Mouse (Mus musculus) gastrocnemius, postnatal 4 days (tissue): Measurements from ENCODE around the gene Dnajc4. TPM values are rescaled to one million over a fixed set of nuclear protein-coding genes. Genes with fewer than 3 reads are reported as not detected.

ENCODE experiments used
- DNase-seq, 2 experiments: peaks; one replicate each; pipeline ENCODE4 v3.0.0; 2021 to 2022; ENCODE audit warnings: low spot score in 2 of 2, mixed read lengths in 2 of 2
- total RNA-seq, 2 experiments: library from RNA; stranded (reverse); gene quantifications; 2 replicates each; pipeline ENCODE4 v1.2.3; 2021

Gene Dnajc4
- total RNA-seq, 2 experiments from 2014 or later, result 32.3 to 34.2 TPM

DNA sequence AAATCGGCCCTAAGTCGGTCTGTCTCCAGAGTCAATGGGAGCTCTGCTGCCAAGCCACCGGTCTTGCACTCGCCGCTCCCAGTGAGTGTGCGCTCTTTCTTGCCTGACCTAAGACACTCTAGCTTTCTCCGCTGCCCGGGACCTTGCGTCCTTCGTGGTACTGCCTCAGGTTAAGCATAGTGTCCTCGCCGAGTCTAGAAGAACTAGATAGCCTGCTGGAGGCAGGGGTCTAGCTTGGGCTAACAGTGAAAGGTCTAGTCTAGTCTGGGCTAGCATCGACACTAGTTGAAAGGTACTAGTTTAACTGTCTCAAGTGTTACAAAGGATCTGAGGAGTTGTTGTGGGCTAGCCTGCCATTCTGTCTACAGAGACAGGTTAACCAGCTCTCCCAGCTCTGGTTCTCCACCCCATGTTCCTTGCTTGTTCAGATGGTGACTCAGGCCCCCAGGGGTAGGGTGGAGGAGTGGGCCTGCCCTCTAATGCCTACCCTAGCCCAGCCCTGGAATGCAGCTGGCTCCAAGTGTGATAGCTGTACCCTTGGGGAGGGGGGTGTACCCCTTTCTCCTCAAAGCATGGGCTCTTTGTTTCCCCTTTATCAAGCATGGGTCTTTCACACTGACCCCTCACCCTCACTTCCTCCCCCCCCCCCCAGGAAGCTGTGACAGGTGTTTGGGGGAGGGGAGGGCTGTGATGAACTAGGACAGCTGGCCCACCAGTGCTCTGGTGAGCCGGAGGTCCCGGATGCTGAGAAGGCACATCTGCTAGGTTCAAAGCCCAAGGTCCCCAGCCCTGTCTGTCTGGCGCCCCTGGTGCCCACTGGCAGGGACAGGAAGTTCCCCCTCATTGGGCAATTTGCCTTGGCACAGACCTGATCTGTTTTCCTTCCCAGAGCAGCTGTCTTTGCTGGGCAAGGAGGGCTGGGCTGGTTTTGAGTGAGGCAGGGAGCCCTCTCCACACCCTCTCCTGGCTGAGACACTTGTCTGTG is 16.5 kb downstream of the Dnajc4 start, which contains the start of gene Plcb3:
TSS of gene Plcb3 (minus strand) at position 934 of the 985 bp plus-strand sequence.
- peak in 1 of 2 experiments; percentile 80 for DNase-seq

DNA sequence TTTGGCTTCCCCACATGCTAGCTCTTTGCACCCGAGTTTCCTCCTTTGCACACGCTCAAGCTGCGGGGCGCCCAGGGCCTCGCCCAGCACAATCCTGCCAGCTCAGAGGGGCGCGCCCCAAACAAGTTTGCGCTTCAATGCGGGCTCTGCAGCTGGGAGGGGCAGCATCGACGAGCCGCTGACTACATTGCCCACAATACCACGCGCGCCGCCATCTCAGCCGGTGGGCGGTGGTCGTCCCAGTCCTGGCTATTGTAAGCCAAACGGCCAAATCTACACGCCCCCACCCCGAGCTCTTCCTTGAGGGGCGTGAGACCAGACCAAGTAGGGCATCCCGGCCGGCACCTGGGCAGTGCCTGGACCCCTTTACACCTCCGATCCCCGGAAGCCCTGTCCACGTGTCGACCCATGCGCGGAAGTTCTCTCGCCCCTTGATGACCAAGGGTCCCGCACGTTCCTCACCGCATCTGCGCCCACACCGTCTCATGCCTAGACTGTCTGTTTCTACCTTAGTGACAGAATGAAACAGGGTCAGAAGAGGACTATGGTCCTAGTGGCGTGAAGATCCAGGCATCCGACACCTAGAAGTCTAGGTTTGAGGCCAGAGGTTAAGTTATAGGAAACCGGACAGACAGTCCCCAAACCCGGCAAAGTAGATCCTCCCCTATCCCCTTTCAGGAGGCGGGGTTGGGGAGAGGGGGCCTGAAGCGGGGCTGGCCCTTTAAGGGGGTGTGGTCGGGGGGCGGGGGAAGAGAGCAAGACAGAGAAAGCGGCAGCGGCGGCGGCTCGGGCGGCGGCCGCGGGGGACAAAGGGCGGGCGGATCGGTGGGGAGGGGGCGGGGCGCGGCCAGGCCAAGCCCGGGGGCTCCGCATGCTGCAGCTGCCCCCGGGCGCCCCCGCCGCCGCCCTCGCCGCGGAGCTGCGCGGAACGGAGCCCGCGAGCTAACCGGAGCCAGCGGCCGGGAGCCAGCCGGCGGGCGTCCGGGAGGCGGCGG is 17.9 kb downstream of the Dnajc4 start, which contains the start of gene Ppp1r14b:
TSS of gene Ppp1r14b (plus strand) at position 758 of the 995 bp plus-strand sequence.
- DNase-seq, result peak; percentile 80 to 89

DNA sequence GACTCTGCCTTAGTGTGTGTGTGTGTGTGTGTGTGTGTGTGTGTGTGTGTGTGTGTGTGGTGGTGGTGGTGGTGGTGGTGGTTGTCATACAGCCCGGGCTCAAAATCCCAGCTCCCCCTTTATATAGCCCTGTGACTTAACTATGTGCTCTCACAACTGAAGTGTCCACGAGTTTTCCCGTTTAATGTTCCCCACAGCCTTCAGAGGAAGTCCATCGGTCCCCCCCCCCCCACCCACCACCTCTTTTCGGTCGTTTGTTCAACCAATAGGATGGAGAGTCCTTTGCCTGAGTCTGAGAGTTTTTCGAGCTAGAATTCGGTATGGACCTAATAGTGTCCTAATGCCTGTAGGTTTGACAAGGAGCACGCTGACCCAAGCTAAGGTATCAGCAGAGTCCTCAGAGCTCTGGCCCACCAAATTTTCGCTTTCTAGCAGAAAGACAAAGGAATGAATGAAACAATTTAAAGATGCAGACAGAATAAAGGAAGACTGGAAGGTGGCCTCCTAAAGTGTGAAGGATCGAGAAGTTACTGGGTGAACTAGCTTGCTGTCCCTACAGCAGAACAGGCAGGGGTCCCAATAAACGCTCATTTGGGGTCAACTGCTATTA is 18.7 kb downstream of the Dnajc4 start:
- no peak for DNase-seq

DNA sequence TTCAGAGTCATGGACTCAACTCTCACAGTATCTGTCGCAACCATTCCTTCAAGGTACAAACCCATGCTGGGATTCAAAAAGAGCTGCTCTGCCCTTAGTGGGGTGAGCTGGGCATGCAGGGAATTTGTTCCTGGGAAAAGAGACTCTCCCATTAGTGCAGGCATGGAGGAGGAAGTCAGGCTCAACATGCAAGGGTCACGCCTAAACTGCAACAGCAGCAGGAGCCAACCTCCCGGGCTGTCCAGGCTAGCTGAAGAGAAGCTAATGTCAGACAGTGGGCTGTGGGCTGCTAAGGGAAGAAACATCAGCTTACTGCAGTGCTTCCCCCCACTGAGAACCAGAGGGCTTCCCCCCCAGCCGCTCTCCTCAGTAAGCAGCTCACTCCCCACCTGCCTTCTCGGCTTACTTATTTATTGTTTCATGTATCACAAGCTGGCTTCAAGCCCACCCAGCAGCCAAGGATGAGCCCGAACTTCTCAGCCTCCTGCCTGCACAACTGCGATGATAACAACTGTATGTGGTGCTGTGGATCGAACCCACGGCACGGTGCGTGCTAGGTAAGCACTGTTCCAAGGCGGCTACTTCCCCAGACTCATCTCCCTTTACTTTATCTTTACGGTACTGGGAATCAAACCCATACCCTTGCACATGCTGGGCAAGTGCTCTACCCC is 20.0 kb downstream of the Dnajc4 start:
- no peak for DNase-seq

DNA sequence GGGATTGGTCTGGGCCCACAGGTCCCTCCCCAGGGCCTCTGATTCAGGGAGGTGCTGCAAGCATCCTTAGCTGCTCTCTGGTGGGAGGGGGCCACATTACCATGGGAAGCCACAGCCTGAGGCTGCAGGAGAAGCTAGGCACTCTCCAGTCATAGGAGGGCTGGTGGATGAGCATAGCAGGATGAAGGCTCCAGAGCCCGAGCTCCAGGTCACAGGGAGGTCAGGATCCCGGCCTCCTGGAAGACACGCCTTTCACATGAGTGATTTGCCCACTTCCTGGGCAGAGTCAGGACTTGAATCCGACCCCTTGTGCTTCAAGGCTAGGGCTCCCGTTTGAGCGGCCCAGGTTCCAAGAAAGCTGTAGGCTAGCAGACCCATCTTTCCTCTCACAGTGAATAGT is 20.7 kb downstream of the Dnajc4 start:
- no peak for DNase-seq

DNA sequence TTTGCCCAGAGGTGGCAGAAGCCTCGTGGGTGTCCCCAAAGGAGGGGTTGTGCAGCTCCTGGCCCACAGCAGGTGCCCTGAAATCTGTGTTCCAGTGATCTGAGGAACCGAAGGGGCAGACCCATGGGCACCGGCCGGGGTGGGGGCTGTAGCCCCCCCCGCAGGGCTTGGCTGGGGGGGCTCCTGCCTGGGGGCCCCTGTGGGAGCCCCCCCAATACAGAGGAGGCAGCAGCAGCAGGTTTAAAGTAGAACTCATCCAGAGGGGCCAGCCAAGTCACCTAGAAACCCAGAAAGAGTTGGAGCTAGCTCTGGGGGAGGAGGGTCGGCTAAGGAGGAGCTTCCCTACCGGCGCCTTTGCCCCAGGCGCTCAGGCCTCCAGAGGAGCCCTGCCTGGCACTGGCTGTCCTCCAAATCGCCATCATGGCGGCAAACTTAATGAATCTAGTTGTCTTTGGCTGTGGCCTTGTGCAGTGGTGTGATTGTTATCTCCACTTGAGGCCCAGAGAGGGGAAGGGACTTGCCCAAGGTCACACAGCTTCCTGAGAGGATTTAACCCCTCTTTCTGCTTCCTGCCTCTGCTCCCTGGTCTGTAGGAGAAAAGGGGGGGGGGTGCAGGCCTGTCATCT is 21.8 kb downstream of the Dnajc4 start:
- no peak for DNase-seq

DNA sequence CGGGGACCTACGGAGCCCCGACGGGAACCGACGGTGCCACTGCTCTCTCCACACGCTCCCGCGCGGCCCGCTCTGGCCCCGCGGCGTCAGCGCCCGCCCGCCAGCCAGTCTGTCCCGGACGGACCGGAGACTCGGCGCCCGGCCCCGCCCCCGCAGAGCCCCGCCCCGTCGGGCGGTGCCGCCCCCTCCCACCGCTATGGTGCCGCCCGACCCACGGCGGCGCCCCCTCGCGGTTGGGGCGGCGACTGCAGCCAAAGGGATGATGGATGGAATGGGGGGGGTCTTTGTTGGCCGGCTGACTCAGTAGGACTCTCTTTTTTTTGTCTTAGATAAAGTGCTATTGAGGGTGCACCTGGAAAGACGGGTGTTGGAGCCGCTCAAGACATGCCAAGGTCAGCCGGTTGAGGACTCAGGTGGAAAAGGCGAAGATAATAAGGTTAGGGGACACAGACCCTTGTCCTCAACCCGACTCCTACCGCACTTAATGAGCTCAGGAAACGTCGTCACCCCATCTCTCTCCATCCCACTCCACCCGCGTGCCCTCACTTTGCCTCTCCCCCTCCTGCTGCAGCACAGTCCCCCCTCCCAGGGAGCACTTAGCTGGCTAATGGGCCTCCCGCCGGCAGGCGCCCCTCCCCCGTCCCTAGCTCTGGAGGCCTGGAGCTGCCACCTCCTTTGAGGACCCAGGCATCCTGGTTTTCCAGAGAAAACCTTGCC is 22.5 kb downstream of the Dnajc4 start:
- peak; percentile 68 to 75 for DNase-seq

DNA sequence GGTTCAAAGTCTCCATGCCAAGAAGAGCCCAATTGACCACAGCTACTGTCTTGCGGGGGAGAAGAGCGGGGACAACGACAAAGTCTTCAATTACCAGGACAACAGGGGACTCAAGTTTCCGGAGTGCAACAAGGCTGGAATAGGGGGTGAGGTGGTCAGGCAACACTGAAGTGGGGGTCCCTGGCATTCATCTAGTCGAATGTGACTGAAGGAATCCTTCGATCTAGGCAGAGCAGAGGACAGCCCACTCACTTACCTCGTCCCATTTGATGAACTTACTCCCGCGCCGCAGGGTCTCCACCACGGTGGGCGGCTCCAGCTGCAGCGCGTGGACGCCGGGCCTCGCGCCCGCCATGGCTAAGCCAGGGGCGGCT is 23.1 kb downstream of the Dnajc4 start:
- no peak for DNase-seq

DNA sequence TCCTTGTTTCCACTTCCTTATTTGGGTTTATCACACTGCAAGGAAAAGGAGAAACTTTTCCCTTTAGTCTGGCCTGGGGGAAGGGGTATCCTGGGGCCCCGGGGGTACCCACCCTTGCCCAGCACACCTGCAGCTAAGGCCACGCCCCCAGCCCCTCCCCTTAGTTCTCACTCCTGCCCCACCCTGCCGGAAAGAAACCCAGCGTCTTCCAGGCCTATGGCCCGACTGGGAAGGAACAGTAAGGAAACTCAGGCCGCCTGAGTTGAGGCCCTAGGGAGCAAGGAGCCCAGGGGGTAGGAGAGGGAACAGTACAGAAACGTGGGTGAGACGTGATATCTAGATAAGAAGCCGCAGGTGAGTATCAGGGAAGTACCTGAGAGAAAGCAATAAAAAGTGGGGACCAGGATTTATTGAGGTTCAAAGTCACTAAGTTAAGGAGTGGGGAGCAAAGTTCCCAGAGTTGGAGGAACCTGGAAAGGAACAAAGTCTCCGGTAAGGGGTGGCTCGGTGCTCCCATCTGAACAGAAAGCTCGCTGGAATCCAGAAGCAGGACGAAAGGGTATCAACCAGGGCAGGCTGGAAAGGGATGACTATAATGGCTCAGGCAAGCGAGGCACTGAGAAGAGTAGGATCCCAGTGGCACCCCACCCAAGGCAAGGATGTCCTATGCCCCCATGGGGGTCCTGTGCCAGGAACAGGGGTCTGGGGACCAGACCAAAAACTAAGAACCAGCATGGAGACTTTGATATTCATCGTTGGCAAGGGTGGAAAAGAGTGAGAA is 23.7 kb downstream of the Dnajc4 start:
- no peak for DNase-seq

DNA sequence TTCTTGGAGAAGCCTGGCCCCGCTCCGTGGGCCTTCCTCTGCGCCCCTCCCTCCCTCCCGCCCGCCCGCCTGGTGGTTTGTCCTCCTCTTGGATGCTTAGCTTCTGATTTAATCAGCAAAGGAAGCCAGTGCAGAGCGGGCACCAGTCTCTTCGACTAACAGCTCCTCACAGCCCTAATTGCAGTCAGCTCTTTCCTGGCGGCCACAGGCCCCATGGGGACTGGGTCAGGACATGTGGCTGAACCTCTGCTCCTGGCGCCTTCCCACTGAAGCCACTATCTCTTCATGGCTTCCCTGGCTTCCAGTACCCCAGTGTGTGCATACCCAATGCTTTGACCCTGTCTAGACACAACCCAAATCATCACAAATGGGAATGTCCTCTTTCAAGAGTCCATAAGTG is 35.9 kb downstream of the Dnajc4 start:
- DNase-seq, result no peak

DNA sequence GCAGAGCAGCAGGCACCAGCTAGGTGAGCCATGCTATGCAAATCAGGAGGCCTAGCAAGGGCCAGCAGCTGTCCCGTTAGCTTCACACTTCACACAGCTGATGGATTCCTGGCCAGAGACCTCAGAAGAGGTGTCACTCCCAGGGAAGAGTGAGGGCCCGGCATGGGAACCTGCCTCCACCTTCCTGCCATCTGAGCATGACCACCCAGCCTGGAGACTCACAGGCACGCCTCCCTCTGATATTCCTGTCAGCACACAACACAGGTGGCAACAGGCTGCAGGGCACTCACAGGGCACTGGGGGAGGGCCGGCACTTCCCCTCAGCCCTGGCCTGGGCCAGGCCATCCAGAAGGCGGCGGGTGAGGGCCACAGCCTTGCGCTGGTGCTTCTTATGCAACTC is 36.9 kb downstream of the Dnajc4 start:
- no peak for DNase-seq

DNA sequence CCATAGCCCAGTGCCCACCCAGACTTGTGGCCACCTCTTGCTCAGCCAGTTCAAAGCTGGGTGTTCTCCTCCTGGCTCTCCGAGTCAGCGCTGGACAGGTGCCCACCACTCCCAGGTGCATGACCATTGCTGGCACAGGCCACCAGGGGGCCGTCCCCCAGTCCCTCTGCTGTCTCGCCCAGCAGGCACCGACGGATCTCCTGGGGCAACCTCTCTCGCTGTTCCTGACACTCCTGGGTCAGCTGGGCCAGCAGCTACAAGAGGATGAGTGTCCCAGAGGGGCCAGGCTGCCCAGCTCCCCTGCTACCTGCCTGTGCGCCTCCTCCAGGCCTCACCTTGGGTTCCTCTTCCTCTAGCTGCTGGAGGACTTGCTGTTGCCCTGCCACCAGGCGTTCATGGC is 38.3 kb downstream of the Dnajc4 start:
- DNase-seq, result no peak

DNA sequence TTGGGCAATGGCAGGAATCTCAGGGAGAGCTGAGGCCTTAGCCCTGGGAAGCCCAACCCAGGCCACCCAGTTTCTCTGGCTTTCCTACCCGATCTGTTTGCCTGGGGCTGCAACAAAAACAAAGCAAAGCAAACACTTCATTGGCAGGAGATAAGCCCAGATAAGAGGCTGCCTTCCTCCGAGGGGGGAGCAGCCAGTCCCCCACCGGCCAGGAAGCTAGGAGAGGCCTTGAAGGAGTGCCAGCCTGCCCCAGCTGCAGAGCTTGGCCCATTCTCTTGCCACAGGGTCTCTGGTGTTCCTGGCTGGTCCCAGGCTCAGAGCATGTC is 39.7 kb downstream of the Dnajc4 start:
- no peak for DNase-seq

DNA sequence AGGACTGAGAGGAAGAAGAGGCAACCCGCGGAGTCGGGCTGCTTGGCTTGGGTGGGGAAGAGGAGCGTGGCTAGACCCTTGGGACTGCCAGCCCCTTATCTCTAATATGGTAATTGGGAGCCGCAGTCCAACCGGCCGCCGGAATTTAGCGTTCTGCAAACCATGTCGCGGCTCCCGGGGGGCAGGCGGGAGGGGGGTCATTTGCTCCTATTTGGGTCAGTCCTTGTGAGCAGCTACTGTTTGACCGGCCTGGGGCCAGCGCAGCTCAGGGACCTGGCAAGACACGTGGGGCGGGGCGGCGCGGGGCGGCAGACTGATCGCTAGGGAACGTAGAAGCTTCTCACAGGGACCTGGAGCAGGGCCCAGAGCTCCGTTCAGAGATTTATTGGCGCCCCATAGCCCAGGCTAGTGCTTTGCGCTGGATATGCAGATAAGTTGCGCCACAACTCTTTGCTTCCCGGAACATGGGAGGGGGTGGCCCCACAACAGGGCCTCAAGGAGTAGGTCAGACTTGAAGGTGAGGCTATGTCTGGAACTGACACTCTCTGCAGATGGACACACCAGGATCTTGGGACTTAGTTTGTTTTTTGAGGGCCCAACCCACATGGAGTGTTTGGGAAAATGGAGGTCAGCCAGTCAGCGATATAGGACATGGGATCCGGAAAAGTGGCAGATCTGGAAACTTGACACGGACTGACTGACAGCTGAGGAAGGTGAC is 40.2 kb downstream of the Dnajc4 start:
- peak; percentile 66 to 77 for DNase-seq

DNA sequence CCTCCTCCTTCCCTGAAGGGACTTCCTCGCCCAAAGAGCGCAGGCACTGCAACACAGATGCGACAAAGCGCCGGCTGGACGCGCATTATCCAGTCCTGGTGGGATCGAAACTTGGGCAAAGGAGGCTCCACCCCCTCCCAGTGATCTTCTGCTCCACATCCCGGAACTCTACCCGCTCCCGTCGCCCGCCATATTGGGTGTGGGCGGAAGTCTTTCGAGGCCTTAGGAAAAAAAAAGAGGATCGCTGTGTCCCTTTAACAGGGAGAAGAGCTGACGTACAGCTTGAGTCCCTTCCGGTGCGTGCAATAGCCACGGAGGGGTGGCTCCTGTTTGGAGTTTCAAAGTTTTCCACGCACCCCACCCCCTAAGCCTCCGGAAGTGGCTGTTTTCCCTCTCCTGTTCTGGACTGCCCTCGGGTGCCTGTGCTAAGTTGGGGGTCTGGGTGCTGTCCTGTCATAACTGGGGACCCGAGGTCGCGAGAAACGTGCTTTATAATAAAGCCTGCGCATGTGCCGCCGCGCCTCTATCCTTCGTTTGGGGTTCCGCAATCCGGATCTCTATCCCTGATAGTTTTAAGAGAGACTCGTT is 40.9 kb downstream of the Dnajc4 start:
- DNase-seq, result peak; percentile 78 to 91

DNA sequence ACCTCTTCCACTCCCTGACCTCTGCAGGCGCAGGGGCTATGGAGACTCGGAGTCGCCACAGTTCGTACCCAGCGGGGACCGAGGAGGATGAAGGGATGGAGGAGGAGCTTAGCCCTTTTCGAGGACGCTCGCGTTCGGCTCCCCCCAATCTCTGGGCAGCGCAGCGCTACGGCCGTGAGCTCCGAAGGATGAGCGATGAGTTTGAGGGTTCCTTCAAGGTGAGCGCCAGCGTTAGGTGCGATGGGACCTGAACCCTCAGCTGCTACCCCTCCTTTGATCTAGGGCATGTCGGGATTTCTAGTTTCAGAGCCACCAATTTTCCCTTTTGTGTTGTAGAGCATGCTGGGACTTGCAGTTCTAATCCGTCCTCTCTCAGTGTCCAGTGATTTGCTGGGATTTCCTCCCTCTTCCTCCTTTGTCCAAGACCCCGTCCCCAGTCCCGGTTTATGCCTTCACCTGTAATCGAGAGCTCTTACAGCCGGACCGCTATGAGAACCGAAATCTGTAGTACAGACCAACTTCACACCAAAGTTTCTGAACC is 41.7 kb downstream of the Dnajc4 start:
- DNase-seq, result peak in 1 of 2 experiments; percentile 49

DNA sequence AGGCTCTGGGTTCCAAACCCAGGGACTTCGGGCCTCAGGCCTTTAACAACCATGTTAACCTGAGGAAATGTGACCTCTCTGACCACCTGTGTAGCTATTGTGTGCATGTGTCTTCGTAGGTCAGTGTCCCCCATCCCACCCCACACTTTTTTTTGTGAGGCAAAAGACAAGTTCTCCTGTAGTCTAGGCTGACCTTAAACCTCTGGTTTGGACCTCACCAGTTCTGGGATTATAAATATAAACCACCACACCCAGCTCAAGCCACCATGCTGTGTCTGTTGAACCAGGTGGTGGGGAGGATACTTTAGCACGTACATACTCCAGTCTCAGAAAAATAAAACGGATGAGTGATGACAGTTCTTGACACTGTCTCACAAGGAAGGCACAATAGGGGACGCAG is 42.4 kb downstream of the Dnajc4 start:
- no peak for DNase-seq
